Comparison of ENCODE assay signal across 15 mouse cellular contexts in genomic region chr9:42005101-42005500, GRCm38 (mm10).
A peak's percentile ranks its signal among the peaks of the same experiment; 100 is the strongest.
DNase-seq lines count a peak whose midpoint lies in the region; ATAC-seq and TF ChIP-seq lines count a peak whose summit lies in the region.
"Had no signal": no experiment of that assay in that cellular context is flagged by ENCODE, and none has a peak within 500 bp of the region (broad histone marks: within the 10 kb centered on the region; RNA-seq: fewer than 3 reads in every experiment).

No protein-coding gene starts in this region.

- H3K4me1 ChIP-seq in embryonic facial prominence, embryonic 10.5 days = peaks cover 20% of the 10 kb centered on the region
- peaks cover 20% of the 10 kb centered on the region for H3K4me1 ChIP-seq in limb, embryonic 13.5 days

- peak overlapping the region; percentile 27; the same call in 1 of the 2 replicates for H3K4me2 ChIP-seq in limb, embryonic 13.5 days (replicated peaks)
- H3K4me2 ChIP-seq: forebrain, embryonic 12.5 days; hindbrain, embryonic 15.5 days had no signal

- peak; percentile 25 for DNase-seq in layer of hippocampus, adult 9-10 months (ENCODE audit: low spot score)
- DNase-seq in layer of hippocampus, postnatal 10 days (ENCODE audit: low spot score in 2 of 2) = no peak
- peak; percentile 20 for DNase-seq in brain, embryonic 14.5 days (ENCODE audit: low read depth)
- peak; percentile 49 for DNase-seq in embryonic facial prominence, embryonic 10.5 days (ENCODE audit: low spot score)
- no peak for DNase-seq in cerebellum, adult 9-11 months
- DNase-seq: heart, adult 11 months; kidney, adult 9 months; lung, adult 18-20 months; thymus, adult 2 months had no signal

- H3K27me3 ChIP-seq in embryonic facial prominence, embryonic 10.5 days (replicated peaks; ENCODE audit: low read depth, poor library complexity, severe bottlenecking) = peaks cover 4% of the 10 kb centered on the region
- H3K27me3 ChIP-seq in limb, embryonic 13.5 days = 0 out of 2 replicates have a peak, but pooled peaks cover 5% of the 10 kb centered on the region
- H3K27me3 ChIP-seq: forebrain, embryonic 12.5 days; hindbrain, embryonic 15.5 days had no signal

- H3K36me3 ChIP-seq in embryonic facial prominence, embryonic 10.5 days (replicated peaks) = peaks cover 3% of the 10 kb centered on the region; the same call in 1 of the 2 replicates
- 0 out of 2 replicates have a peak, but pooled peaks cover 7% of the 10 kb centered on the region for H3K36me3 ChIP-seq in limb, embryonic 13.5 days
- H3K36me3 ChIP-seq: forebrain, embryonic 12.5 days; hindbrain, embryonic 15.5 days had no signal

- WGBS in embryonic facial prominence, embryonic 10.5 days = 30% methylated on average over 8 of the region's 8 CpGs
- WGBS in limb, embryonic 13.5 days = 10% methylated on average over 8 of the region's 8 CpGs

- TF ChIP-seq POLR2A in brain, embryonic 14.5 days (IDR thresholded peaks at IDR 0.05; ENCODE audit: borderline replicate concordance, extremely low read depth, insufficient read depth, insufficient read length, poor library complexity, severe bottlenecking) = no peak

- no peak overlapping the region for H3K4me3 ChIP-seq in embryonic facial prominence, embryonic 10.5 days
- no peak overlapping the region for H3K4me3 ChIP-seq in limb, embryonic 13.5 days
- H3K4me3 ChIP-seq: forebrain, embryonic 12.5 days; hindbrain, embryonic 15.5 days had no signal

- peak; percentile 78 for ATAC-seq in limb, embryonic 13.5 days (ENCODE audit: low FRiP score, low read depth)
- ATAC-seq in granulocyte monocyte progenitor cell, adult 5-6 weeks (replicated peaks; ENCODE audit: poor library complexity, severe bottlenecking) = no peak
- ATAC-seq: activated CD4-positive, CD25-positive, alpha-beta regulatory T cell, adult 4 months had no signal

- TF ChIP-seq CTCF in brain, embryonic 14.5 days (IDR thresholded peaks at IDR 0.05; ENCODE audit: borderline replicate concordance, extremely low read depth, insufficient read depth, insufficient read length) = no peak

- H3K9me3 ChIP-seq in embryonic facial prominence, embryonic 10.5 days = no peaks in the 10 kb centered on the region
- H3K9me3 ChIP-seq in limb, embryonic 13.5 days = no peaks in the 10 kb centered on the region
- H3K9me3 ChIP-seq: forebrain, embryonic 12.5 days; hindbrain, embryonic 15.5 days had no signal

- no peak overlapping the region for H3K9ac ChIP-seq in limb, embryonic 13.5 days
- H3K9ac ChIP-seq: forebrain, embryonic 12.5 days; hindbrain, embryonic 15.5 days had no signal

- no peak overlapping the region; the same call in 1 of the 2 replicates for H3K27ac ChIP-seq in embryonic facial prominence, embryonic 10.5 days (replicated peaks)
- no peak overlapping the region for H3K27ac ChIP-seq in limb, embryonic 13.5 days
- H3K27ac ChIP-seq: forebrain, embryonic 12.5 days; hindbrain, embryonic 15.5 days; macrophage had no signal

Comparison
In these comparisons a context has a peak if more than half of its experiments do, and no peak if none do; other contexts are left out.
1. DNase-seq: peak in layer of hippocampus, adult 9-10 months (single experiment), brain, embryonic 14.5 days (single experiment) and embryonic facial prominence, embryonic 10.5 days (single experiment); none in layer of hippocampus, postnatal 10 days (0 of 2) and cerebellum, adult 9-11 months (single experiment).